Mouse (Mus musculus) heart, postnatal 4 days (tissue): ENCODE data around the gene Capn5. TPM values are rescaled to one million over a fixed set of nuclear protein-coding genes. Genes with fewer than 3 reads are reported as not detected.
A peak's percentile ranks its signal among the peaks of the same experiment; 100 is the strongest.

Experiments used
- DNase-seq: peaks from one replicate; pipeline ENCODE4 v3.0.0; 2021
- total RNA-seq, 2 experiments: library from RNA; stranded (reverse); gene quantifications; 2 replicates each; pipeline ENCODE4 v1.2.3; 2021

Capn5 gene
- total RNA-seq, 2 experiments from 2014 or later: 2.0 to 2.2 TPM

- DNase-seq: no peak
Observed at GRCm38 (mm10) chr7:98148721-98149407, 29.2 kb downstream of the Capn5 start.

GRCm38 (mm10) chr7:98147766-98148165 lies 30.3 kb downstream of the Capn5 start:
- DNase-seq: no peak

- DNase-seq: no peak
Observed at GRCm38 (mm10) chr7:98146447-98146845, 31.6 kb downstream of the Capn5 start.

GRCm38 (mm10) chr7:98145842-98146446 lies 32.1 kb downstream of the Capn5 start:
- DNase-seq: no peak

GRCm38 (mm10) chr7:98145402-98145801 lies 32.7 kb downstream of the Capn5 start, which contains the start of gene Omp:
Gene Omp (minus strand): TSS chr7:98145502.
- no peak for DNase-seq

GRCm38 (mm10) chr7:98142648-98143047 lies 35.4 kb downstream of the Capn5 start:
- no peak for DNase-seq

- DNase-seq: no peak
Observed at GRCm38 (mm10) chr7:98142247-98142646, 35.8 kb downstream of the Capn5 start.

- peak; percentile 68 for DNase-seq
Observed at GRCm38 (mm10) chr7:98141206-98141605, 36.9 kb downstream of the Capn5 start.

- peak; percentile 50 for DNase-seq
Observed at GRCm38 (mm10) chr7:98140597-98140996, 37.5 kb downstream of the Capn5 start.

- DNase-seq: no peak
Observed at GRCm38 (mm10) chr7:98139216-98139615, 38.9 kb downstream of the Capn5 start.

GRCm38 (mm10) chr7:98137995-98138394 lies 40.1 kb downstream of the Capn5 start:
- DNase-seq: no peak

GRCm38 (mm10) chr7:98137583-98137982 lies 40.5 kb downstream of the Capn5 start:
- no peak for DNase-seq

- no peak for DNase-seq
Observed at GRCm38 (mm10) chr7:98131751-98132150, 46.3 kb downstream of the Capn5 start.

- DNase-seq: peak; percentile 46
Observed at GRCm38 (mm10) chr7:98125473-98125872, 52.6 kb downstream of the Capn5 start.

- no peak for DNase-seq
Observed at GRCm38 (mm10) chr7:98124701-98125100, 53.4 kb downstream of the Capn5 start.

GRCm38 (mm10) chr7:98121673-98122072 lies 56.4 kb downstream of the Capn5 start:
- DNase-seq: no peak

GRCm38 (mm10) chr7:98121241-98121640 lies 56.8 kb downstream of the Capn5 start:
- no peak for DNase-seq

GRCm38 (mm10) chr7:98120325-98120724 lies 57.7 kb downstream of the Capn5 start:
- DNase-seq: peak; percentile 81

- no peak for DNase-seq
Observed at GRCm38 (mm10) chr7:98119961-98120232, 58.2 kb downstream of the Capn5 start.

- peak; percentile 45 for DNase-seq
Observed at GRCm38 (mm10) chr7:98119179-98119960, 58.7 kb downstream of the Capn5 start, which contains the start of gene Myo7a. Gene Myo7a (minus strand): TSS chr7:98119524.

GRCm38 (mm10) chr7:98117012-98117660 lies 60.9 kb downstream of the Capn5 start:
- peak; percentile 85 for DNase-seq

- DNase-seq: no peak
Observed at GRCm38 (mm10) chr7:98114656-98115055, 63.4 kb downstream of the Capn5 start.

GRCm38 (mm10) chr7:98111233-98111632 lies 66.8 kb downstream of the Capn5 start:
- no peak for DNase-seq
